Mouse (Mus musculus) liver, embryonic 14.5 days (tissue): ENCODE measurements around the gene Thap8. TPM values are rescaled to one million over a fixed set of nuclear protein-coding genes. Genes with fewer than 3 reads are reported as not detected.

Experiments used
- ATAC-seq: fragments of 200-750 bp; cut with Nextera tagmentation; 2 replicates; pipeline ENCODE4 v1.8.0; 2017; ENCODE audit warnings: moderate number of reproducible peaks, mild to moderate bottlenecking, moderate library complexity; ENCODE audit not compliant: insufficient read depth
- DNase-seq, 3 experiments: peaks; one replicate each; pipeline ENCODE4 v3.0.0-alpha.2; 2012 to 2013; ENCODE audit warnings: low read depth in 3 of 3, low spot score in 3 of 3
- H3K27ac ChIP-seq: fragments of 300-500 bp; sonication (generic); 2 replicates; pipeline ENCODE4 v1.5.1; 2014; ENCODE audit warnings: moderate library complexity, mild to moderate bottlenecking, control low read depth, inconsistent platforms
- H3K27me3 ChIP-seq: fragments of 300-500 bp; sonication (generic); 2 replicates; pipeline ENCODE4 v1.6.1; 2014; ENCODE audit warnings: mild to moderate bottlenecking, low read length, moderate library complexity; ENCODE audit not compliant: control insufficient read depth, insufficient read depth
- H3K36me3 ChIP-seq: fragments of 300-500 bp; sonication (generic); replicated peaks from 2 replicates; pipeline ENCODE4 v1.6.1; 2014; ENCODE audit warnings: low read depth; ENCODE audit not compliant: control insufficient read depth, insufficient read depth
- H3K4me1 ChIP-seq, 2 experiments: fragments of 200-500 bp in 1 of 2; fragments of 300-500 bp in 1 of 2; sonication (generic) in 1 of 2; replicated peaks; 2 replicates each; pipeline ENCODE4 v1.6.1; 2012 to 2014; ENCODE audit warnings: antibody characterized with exemption in 1 of 2, inconsistent platforms in 1 of 2, low read length in 1 of 2; ENCODE audit not compliant: control insufficient read depth in 2 of 2, insufficient read depth in 2 of 2
- H3K4me2 ChIP-seq: fragments of 300-500 bp; sonication (generic); 2 replicates; pipeline ENCODE4 v1.6.1; 2014; ENCODE audit warnings: low read depth, mild to moderate bottlenecking, control low read depth, moderate library complexity
- H3K4me3 ChIP-seq, 2 experiments: fragments of 200-500 bp in 1 of 2; fragments of 300-500 bp in 1 of 2; sonication (generic) in 1 of 2; 2 replicates each; pipeline ENCODE4 v1.5.1; 2012 to 2014; ENCODE audit warnings: low read depth in 2 of 2, low read length in 2 of 2, mild to moderate bottlenecking in 2 of 2, control low read depth in 1 of 2, inconsistent platforms in 1 of 2, moderate library complexity in 1 of 2; ENCODE audit not compliant: insufficient read depth in 1 of 2
- H3K9ac ChIP-seq: fragments of 300-500 bp; sonication (generic); replicated peaks from 2 replicates; pipeline ENCODE4 v1.6.1; 2014; ENCODE audit warnings: mild to moderate bottlenecking, control low read depth, moderate library complexity
- H3K9me3 ChIP-seq: fragments of 300-500 bp; sonication (generic); 2 replicates; pipeline ENCODE4 v1.6.1; 2016; ENCODE audit warnings: low read length, mixed read lengths; ENCODE audit not compliant: control insufficient read depth
- CTCF ChIP-seq: IDR thresholded peaks from 2 replicates; pipeline ENCODE4 v1.5.1; 2016; ENCODE audit warnings: antibody characterized with exemption, low read depth, control low read depth
- EP300 ChIP-seq: IDR thresholded peaks from 2 replicates; pipeline ENCODE4 v1.6.1; 2016; ENCODE audit warnings: antibody characterized with exemption, low read depth
- WGBS: fragments of 180-500 bp; shearing (Covaris S2); extraction: QIAGEN DNeasy Blood & Tissue Kit; methylation state at CpG from one replicate; pipeline ENCODE4 v1.1.7; 2014; ENCODE audit not compliant: insufficient replicate concordance; 5-methylcytosine and 5-hydroxymethylcytosine counted together
- polyA plus RNA-seq, 2 experiments: library from polyadenylated mRNA; depleted of rRNA in 1 of 2; stranded (reverse) in 1 of 2; unstranded in 1 of 2; fragments of >200 nt; fragmentation: Nextera tagmentation in 1 of 2; extraction: Ambion mirVana in 1 of 2; gene quantifications; 2 replicates each; pipeline versions ENCODE4 v1.2.1 to v1.2.3; 2012 to 2014

Gene Thap8
- polyA plus RNA-seq, 2 experiments = 0.03 TPM; not detected in 1

- 79% methylated on average over 4 of the region's 4 CpGs for WGBS
- Histone ChIP-seq H3K4me1 (no peaks in the 10 kb centered on the region), H3K4me3 (no peak overlapping the region), H3K9me3 (no peaks in the 10 kb centered on the region), H3K36me3 (peaks cover 4% of the 10 kb centered on the region), H3K4me2 (no peak overlapping the region), H3K27me3 (no peaks in the 10 kb centered on the region), H3K9ac (no peak overlapping the region), H3K27ac (no peak overlapping the region)
- TF ChIP-seq EP300 = no peak
- no peak for TF ChIP-seq CTCF
- DNase-seq (no peak), ATAC-seq (no peak)
Measured at GRCm38 (mm10) chr7:30269641-30270040, 10.3 kb upstream of the Thap8 start.

GRCm38 (mm10) chr7:30274383-30274782, 5.5 kb upstream of the Thap8 start:
- DNase-seq = no peak
- WGBS = 74% methylated on average over 6 of the region's 6 CpGs
- no peak overlapping the region for H3K9ac ChIP-seq
- no peak overlapping the region for H3K4me2 ChIP-seq
- ATAC-seq = no peak
- H3K4me3 ChIP-seq = no peak overlapping the region
- H3K4me1 ChIP-seq = 0 out of 4 replicates have a peak, but pooled peaks cover 2% of the 10 kb centered on the region in 2 experiments
- no peaks in the 10 kb centered on the region; the same call in 1 of the 2 replicates for H3K36me3 ChIP-seq
- no peak for TF ChIP-seq CTCF
- no peak for TF ChIP-seq EP300
- H3K27me3 ChIP-seq = no peaks in the 10 kb centered on the region
- no peaks in the 10 kb centered on the region for H3K9me3 ChIP-seq
- no peak overlapping the region for H3K27ac ChIP-seq

- DNase-seq (no peak), ATAC-seq (no peak)
- TF ChIP-seq CTCF (no peak), EP300 (no peak)
- Histone ChIP-seq H3K36me3 (no peaks in the 10 kb centered on the region), H3K9ac (peak overlapping the region; percentile 16), H3K27ac (no peak overlapping the region), H3K4me2 (peak overlapping the region; percentile 85), H3K27me3 (no peaks in the 10 kb centered on the region), H3K4me1 (peaks cover 2 to 10% of the 10 kb centered on the region in 2 experiments; a peak in 3 of 4 replicates), H3K4me3 (peak overlapping the region in 1 of 2 experiments; percentile 78; a peak in 3 of 4 replicates), H3K9me3 (no peaks in the 10 kb centered on the region)
- WGBS = 58% methylated on average over 2 of the region's 2 CpGs
Measured at GRCm38 (mm10) chr7:30278911-30279310, 983 bp upstream of the Thap8 start.

- WGBS = 0% methylated on average over 6 of the region's 6 CpGs
- Histone ChIP-seq H3K36me3 (no peaks in the 10 kb centered on the region), H3K9me3 (no peaks in the 10 kb centered on the region), H3K27ac (peak overlapping the region; percentile 93), H3K4me1 (peaks cover 2 to 10% of the 10 kb centered on the region in 2 experiments; a peak in 3 of 4 replicates), H3K27me3 (no peaks in the 10 kb centered on the region), H3K4me2 (peak overlapping the region; percentile 85), H3K4me3 (peak overlapping the region; percentile 78 to 89), H3K9ac (peak overlapping the region; percentile 85)
- DNase-seq (peak in 1 of 3 experiments; percentile 49), ATAC-seq (peak; percentile 42; the same call in 1 of the 2 replicates)
- no peak for TF ChIP-seq EP300
- TF ChIP-seq CTCF = no peak
Measured at GRCm38 (mm10) chr7:30279536-30279935, 358 bp upstream of the Thap8 start.

GRCm38 (mm10) chr7:30280670-30281138, 810 bp downstream of the Thap8 start:
- Histone ChIP-seq H3K27me3 (no peaks in the 10 kb centered on the region), H3K36me3 (no peaks in the 10 kb centered on the region), H3K27ac (peak overlapping the region; percentile 93), H3K9ac (peak overlapping the region; percentile 20; the same call in 1 of the 2 replicates), H3K9me3 (no peaks in the 10 kb centered on the region), H3K4me2 (peak overlapping the region; percentile 85), H3K4me1 (peaks cover 2 to 10% of the 10 kb centered on the region in 2 experiments; a peak in 3 of 4 replicates), H3K4me3 (peak overlapping the region; percentile 74 to 78)
- TF ChIP-seq EP300 (no peak), CTCF (no peak)
- peak; percentile 64 to 78 (median 71) for DNase-seq
- WGBS = under 1% methylated on average over 20 of the region's 20 CpGs
- peak; percentile 58 for ATAC-seq
